Mouse (Mus musculus) lung, postnatal 14 days (tissue): Measurements from ENCODE around the gene Rnf150.

ENCODE experiments used
- DNase-seq: peaks from one replicate; pipeline ENCODE4 v3.0.0; 2021

Rnf150 gene

GRCm38 (mm10) chr8:83028211-83028610, 165.1 kb downstream of the Rnf150 start:
- no peak for DNase-seq

DNA sequence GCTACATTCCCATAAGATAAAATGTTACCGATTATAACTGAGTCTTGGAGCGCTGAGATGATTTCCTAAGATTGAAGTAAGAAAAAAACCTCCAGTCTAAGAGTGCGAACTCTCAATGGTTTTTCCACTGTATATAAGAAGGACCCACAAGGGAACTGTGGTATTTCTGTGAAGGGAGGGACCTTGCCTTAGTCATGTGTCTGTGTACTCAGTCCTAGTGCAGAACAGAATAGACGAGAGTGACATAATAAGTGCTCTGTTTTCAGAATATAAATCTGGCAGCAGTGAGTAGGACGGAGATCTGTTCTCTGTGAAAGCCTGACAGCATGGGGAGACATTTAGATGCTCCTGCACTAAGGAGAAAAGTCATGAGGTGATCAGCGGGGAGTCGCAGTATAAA, 169.6 kb downstream of the Rnf150 start:
- DNase-seq, result no peak

- no peak for DNase-seq
Observed at GRCm38 (mm10) chr8:83035141-83035540, 172.0 kb downstream of the Rnf150 start.

- DNase-seq, result peak; percentile 6
Observed at GRCm38 (mm10) chr8:83036521-83037166, 173.5 kb downstream of the Rnf150 start.

DNA sequence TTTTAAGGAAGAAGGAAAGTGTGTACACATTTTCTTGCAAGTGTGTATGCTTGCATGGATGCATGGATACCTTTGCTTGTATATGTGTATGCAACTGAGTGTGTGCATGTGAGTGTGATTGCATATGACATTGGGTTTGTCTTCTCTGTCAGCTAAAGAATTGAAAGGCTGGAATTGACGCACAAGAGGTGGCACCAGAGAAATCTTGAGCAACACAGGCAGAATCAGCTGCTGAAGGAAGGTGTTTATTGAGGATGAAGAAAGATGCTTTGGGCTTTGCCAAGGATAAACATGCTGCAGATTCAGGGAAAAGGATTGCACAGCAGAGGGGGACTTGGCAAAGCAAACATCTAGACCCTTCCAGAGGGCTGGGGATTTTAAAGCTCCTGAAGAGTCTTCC, 174.2 kb downstream of the Rnf150 start:
- no peak for DNase-seq

- DNase-seq, result peak; percentile 32
Observed at GRCm38 (mm10) chr8:83038575-83038974, 175.4 kb downstream of the Rnf150 start.

- no peak for DNase-seq
Observed at GRCm38 (mm10) chr8:83041440-83041839, 178.3 kb downstream of the Rnf150 start.

DNA sequence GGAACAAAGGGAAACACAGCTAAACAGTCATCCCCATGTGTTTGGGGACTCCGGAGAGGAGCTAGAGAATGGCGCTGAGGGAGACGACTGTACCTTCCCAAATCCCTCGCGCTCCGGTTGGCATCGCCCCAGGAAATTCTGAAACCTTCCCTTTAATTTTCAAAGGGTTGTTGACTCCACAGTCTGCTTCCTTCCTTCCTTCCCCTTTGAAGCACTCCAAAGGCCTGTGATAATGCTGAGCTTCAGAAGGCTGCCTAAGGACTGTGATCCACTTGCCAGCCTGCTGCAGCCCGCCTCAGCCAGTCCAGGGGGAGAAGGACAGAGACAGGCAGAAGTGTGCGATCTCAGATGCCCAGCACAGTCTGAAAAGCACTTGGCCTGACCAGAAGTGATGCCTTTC, 183.8 kb downstream of the Rnf150 start:
- DNase-seq, result no peak

DNA sequence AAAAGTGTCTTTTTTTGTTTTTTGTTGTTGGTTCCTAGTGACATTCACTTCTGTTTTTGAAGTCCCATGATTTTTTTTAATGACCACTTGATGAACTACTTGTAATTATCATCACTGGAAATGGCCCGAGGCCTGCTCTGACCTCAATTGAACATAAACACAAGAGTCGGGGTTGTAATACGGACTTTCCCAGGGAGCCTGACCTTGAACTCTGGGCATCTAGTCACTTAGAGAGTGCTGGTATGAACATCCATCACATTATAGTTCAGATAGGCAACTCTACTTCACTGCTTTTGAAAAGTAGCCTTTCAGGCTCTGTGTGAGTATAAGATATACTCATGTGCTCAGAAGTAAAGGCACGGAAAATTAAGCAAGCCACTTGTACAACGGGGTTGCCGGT, 185.4 kb downstream of the Rnf150 start:
- DNase-seq, result no peak

DNA sequence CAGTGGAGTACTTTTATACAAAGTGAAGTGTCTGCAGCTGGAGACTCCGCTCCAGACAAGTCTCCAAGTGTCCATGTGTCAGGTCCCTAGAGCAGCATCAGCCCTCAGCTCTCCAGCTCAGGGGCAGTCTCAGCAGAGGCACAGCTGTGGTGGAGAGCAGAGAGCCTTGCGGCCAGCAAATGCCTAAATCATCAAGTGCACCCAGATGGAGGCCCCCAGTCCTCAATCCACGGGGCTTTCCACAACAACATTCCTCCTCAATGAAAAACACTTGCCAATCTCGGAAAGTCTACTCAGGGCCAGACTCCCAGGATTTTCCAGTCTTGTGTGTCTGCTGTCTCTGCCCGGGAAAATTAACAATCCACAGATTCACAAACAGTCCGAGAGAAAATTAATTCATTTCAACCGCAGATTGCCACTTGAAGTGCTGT, 186.0 kb downstream of the Rnf150 start:
- peak; percentile 5 for DNase-seq

DNA sequence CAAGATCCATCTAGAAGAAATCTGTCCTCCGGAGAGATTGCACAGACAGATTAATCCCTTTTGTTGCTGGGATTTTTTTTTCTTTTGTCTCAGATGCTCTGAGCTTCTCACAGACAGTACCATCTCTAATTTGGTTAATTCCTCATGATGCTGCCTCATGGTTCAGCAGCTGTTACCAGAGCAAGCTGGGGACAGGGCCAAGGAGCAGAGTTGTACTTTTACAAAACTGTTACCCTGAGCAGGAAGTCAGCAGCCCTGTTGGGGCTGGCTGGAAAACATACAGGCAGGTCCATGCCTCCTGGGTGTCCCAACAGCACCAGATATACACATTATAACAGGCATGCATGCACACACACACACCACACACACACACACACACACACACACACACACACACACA, 186.5 kb downstream of the Rnf150 start:
- peak; percentile 9 for DNase-seq

DNA sequence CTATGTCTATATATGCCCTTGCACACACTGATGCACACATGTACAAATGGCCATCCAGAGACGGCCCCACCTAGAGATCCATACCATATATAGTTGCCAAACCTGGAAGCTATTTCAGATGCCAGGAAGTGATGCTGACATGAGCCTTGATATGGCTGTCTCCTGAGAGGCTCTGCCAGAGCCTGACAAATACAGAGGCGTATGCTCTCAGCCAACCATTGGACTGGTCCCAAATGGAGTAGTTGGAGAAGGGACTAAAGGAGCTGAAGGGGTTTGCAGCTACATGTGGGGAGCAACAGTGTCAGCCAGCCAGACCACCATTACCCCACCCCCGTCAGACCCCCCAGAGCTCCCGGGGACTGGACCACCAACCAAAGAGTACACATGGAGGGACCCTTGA, 189.7 kb downstream of the Rnf150 start:
- no peak for DNase-seq

GRCm38 (mm10) chr8:83054801-83055200, 191.6 kb downstream of the Rnf150 start:
- DNase-seq, result no peak

DNA sequence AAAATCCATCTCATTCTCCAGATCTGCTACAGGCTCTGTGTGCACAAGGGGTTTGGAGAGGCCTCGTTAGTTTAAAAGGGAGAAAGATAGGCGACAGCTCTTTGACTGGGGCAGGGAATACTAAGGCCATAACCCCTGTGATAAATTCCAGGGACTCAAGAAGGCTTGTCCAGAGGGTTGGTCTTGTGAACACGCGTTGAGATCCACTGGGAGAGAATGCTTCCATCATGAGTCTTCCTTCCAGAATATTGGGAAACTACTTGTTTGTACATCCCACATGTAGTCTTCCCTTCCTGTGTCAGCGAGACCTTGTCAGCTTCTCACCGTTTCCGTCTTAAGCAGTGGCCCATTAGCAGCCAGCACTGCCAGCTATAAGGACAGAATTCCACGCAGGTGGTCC, 195.8 kb downstream of the Rnf150 start:
- DNase-seq, result no peak

- DNase-seq, result no peak
Observed at GRCm38 (mm10) chr8:83060076-83060475, 196.9 kb downstream of the Rnf150 start.

DNA sequence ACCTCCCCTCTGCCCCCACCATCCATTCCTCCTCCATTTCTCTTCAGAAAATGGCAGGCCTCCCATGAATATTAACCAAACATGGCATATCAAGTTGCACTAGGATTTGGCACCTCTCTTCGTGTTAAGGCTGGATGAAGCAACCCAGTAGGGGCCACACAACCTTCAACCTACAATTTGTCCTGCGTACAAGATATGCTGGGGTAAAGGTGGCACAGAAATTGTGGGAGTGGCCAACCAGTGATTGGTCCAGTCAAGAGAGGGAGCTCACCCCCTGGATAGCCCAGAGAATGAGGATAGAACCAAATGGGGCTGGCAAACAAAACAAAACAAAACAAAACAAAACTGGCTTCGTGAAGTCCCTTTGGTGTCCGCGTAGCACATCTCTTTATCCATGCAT, 198.1 kb downstream of the Rnf150 start:
- DNase-seq, result no peak

DNA sequence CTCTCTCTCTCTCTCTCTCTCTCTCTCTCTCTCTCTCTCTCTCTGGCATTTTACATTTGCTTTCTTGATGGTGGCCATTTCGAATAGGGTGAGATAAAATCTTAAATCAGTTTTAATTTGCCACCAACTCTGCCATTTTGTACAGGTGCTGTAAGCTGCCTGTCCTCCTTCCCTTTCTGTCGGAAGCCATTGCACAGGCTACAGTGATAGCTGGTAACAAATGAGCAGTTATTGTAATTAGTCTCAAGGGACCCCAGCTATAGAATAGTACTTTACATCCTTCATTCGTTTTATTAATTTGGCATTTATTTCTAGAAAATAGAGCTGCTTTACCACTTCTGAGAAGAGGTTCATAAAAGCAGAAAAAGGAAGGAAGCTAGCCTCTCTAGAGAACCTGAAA, 198.7 kb downstream of the Rnf150 start:
- DNase-seq, result no peak

DNA sequence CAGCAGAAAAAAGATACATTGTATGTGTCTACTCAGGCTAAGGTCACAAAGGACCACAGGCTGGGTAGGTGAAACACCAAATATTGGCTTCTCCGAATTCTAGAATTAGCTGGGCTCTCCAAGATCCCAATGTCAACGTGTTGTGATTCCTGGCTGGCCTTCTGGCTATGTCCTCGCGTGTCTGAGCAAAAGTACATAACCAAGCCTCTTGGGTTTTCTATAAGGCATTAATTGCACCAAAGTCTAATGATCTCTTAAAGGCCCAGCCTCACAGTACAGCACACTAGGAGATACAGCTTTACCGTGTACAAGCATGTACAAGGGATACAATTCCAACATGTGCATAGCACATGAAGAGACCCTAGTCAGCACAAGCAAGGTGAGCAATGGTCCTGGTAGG, 199.1 kb downstream of the Rnf150 start:
- DNase-seq, result no peak

DNA sequence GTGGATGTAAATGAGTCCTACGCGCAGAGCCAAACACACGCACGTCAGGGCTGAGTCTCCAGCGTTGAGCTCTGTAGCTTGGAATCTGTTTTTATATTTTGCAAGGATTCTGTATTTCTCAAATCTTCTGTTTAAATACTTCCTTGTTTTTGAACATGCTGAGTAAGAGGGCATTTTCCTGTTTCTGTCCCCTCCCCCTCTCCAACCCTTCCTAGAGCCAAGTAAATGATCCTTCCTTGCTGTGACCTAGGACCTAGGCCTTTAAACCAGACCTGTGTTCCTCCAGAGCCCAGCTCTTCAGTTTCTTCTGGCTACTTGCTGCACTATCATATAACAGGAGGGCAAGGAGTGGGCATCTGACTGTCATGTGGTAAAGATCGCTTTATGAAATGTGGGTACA, 200.9 kb downstream of the Rnf150 start:
- DNase-seq, result no peak

DNA sequence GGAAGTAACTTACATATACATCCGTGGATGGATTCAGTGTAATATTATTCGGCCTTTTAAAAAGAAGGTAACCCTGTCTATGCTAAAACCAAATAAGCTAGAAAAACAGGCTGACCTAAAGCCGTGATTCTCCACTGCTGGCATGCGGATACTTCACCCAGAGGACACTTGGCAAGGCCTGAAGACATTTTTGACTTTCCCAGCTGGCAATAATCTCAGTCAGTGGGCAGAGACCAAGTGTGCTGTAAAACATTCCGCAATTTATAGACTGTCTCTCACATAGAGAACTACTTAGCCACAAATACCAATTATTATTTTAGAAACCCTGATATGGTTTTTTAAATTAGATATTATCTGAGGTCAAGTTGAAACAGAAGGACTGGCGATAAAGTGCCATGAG, 202.9 kb downstream of the Rnf150 start:
- no peak for DNase-seq

DNA sequence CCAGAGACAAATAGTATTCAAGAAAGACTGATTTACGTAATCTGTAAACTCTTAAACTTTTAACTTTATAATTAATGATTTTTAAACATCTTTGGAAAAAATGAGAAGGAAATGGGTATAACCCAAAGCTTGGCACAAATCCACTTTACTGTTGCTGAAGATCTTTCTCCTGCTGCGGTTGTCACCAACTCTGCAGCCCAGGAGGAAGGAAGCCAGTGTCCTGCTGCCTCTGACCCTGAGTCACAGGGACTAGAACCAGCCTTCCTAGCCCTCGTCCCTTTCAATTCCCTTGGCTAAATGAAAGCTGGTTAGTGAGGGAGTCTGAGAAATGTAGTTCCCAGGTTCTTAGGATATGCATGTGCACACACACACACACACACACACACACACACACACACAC, 203.7 kb downstream of the Rnf150 start:
- no peak for DNase-seq

DNA sequence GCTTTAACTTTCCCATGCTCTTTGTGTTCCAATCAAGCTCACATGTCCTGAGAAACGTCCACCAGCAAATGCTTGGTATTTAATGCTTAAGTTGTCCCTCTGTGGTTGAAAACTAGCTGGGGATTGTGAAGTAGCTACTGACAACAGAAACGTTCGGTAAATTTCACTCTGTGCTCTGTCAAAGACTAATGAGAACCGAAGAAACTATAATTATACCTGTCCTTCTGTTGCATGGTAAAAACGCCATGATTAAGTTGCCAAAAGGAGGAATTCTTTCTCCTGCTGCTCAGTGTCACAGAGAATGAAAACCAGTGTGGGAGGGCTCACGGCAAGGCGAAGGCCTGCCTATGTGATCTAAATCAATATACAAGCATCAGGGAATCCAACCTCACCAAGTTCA, 204.8 kb downstream of the Rnf150 start:
- no peak for DNase-seq

DNA sequence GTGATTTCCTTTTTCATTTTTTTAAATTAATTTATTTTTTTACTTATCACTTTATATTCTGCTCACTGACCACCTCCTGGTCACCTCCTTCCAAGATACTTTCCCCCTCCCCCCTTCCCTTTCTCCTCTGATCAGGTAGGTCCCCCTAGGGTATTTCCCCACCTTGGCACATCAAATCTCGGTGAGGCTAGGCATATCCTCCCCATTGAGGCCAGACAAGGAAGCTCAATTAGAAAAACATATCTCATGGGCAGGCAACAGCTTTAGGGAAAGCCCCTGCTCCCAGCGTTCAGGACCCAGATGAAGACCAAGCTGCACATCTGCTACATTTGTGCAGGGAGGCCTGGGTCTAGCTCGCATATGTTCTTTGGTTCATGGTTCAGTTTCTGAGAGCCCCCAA, 211.1 kb downstream of the Rnf150 start:
- no peak for DNase-seq

DNA sequence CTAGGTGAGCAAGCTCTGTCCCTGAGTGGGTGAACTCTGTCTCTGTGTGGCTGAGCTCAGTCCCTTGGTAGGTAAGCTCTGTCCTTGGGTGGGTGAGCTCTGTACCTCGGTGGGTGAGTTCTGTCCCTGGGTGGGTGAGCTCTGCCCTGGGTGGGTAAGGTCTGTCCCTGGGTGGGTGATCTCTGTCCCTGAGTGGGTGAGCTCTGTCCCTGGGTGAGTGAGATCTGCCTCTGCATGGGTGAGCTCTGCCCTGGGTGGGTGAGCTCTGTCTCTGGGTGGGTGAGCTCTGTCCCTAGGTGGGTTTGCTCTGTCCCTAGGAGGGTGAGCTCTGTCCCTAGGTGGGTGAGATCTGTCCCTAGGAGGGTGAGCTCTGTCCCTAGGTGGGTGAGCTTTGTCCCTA, 213.5 kb downstream of the Rnf150 start:
- DNase-seq, result no peak

DNA sequence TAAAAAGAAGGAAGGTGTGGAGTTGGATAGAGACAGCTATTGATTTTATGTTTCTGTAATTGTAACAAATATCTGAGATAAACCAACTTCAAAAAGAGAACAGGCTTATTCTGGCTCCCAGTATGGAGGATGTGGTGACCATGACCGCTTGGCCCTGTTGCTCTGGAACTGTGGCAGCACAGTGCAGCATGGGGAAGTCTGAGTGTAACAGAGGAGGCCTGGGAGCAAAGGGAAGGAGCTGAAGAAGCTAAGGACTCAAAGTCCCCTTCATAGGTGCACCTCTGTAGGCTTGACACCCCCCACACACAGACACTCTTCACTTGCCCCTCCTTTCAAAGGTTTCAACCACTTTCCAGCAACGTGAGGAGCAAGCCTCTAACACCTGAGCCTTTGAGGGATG, 214.2 kb downstream of the Rnf150 start:
- no peak for DNase-seq
